Mouse (Mus musculus) E14TG2a.4 (cell line): Measurements from ENCODE around the gene 4930415O20Rik.

Source experiments
- H3K27me3 ChIP-seq: 2 replicates; pipeline ENCODE4 v1.6.1; 2014; ENCODE audit warnings: low read length, control low read depth; ENCODE audit not compliant: insufficient read depth
- H3K36me3 ChIP-seq: 2 replicates; pipeline ENCODE4 v1.6.1; 2014; ENCODE audit warnings: low read length, control low read depth; ENCODE audit not compliant: insufficient read depth
- H3K4me1 ChIP-seq: replicated peaks from 2 replicates; pipeline ENCODE4 v1.6.1; 2014; ENCODE audit warnings: low read depth, low read length, control low read depth
- H3K4me3 ChIP-seq: replicated peaks from 2 replicates; pipeline ENCODE4 v1.5.1; 2014; ENCODE audit warnings: mild to moderate bottlenecking, low read length
- H3K9me3 ChIP-seq: 2 replicates; pipeline ENCODE4 v1.6.1; 2014; ENCODE audit warnings: low read length, control low read depth
- CTCF ChIP-seq: conservative IDR thresholded peaks from 2 replicates; pipeline ENCODE4 v1.5.1; 2014; ENCODE audit warnings: low read length
- NANOG ChIP-seq: IDR thresholded peaks from 2 replicates; pipeline ENCODE4 v1.6.1; 2014; ENCODE audit warnings: borderline replicate concordance, low read length, mixed read lengths
- POU5F1 ChIP-seq: IDR thresholded peaks from 2 replicates; pipeline ENCODE4 v1.6.1; 2014; ENCODE audit warnings: low read length, borderline replicate concordance

Gene 4930415O20Rik

GRCm38 (mm10) chr15:98635291-98635841, 64.6 kb downstream of the 4930415O20Rik start:
- Histone ChIP-seq H3K9me3 (no peaks in the 10 kb centered on the region), H3K36me3 (no peaks in the 10 kb centered on the region; the same call in 1 of the 2 replicates), H3K4me3 (peak overlapping the region; percentile 76), H3K27me3 (peaks cover 53% of the 10 kb centered on the region), H3K4me1 (peaks cover 90% of the 10 kb centered on the region)
- TF ChIP-seq NANOG (no peak), CTCF (no peak), POU5F1 (no peak)

- Histone ChIP-seq H3K9me3 (no peaks in the 10 kb centered on the region), H3K27me3 (peaks cover 44% of the 10 kb centered on the region), H3K4me3 (peak overlapping the region; percentile 76), H3K4me1 (peaks cover 91% of the 10 kb centered on the region), H3K36me3 (peaks cover 10% of the 10 kb centered on the region)
- TF ChIP-seq POU5F1: no peak
- no peak for TF ChIP-seq NANOG
- TF ChIP-seq CTCF: no peak
Measured at GRCm38 (mm10) chr15:98636517-98636916, 65.7 kb downstream of the 4930415O20Rik start.

- peaks cover 91% of the 10 kb centered on the region for H3K4me1 ChIP-seq
- H3K36me3 ChIP-seq: peaks cover 16% of the 10 kb centered on the region
- H3K27me3 ChIP-seq: peaks cover 39% of the 10 kb centered on the region
- no peaks in the 10 kb centered on the region for H3K9me3 ChIP-seq
- TF ChIP-seq NANOG: no peak
- no peak for TF ChIP-seq POU5F1
- no peak for TF ChIP-seq CTCF
- peak overlapping the region; percentile 76 for H3K4me3 ChIP-seq
Measured at GRCm38 (mm10) chr15:98637155-98637554, 66.4 kb downstream of the 4930415O20Rik start.
